Mouse (Mus musculus) forelimb bud, embryonic 11.5 days (tissue): ENCODE measurements at regions not wholly inside any gene's neighbourhood (a gene's known extent, or its start where the extent isn't known, plus 50 kb on each side); places are given as distances from the start of the nearest gene placed in this dataset.

Experiments used
- DNase-seq: peaks from one replicate; pipeline ENCODE4 v3.0.0-alpha.2; 2012; ENCODE audit warnings: low read depth, low spot score

DNA sequence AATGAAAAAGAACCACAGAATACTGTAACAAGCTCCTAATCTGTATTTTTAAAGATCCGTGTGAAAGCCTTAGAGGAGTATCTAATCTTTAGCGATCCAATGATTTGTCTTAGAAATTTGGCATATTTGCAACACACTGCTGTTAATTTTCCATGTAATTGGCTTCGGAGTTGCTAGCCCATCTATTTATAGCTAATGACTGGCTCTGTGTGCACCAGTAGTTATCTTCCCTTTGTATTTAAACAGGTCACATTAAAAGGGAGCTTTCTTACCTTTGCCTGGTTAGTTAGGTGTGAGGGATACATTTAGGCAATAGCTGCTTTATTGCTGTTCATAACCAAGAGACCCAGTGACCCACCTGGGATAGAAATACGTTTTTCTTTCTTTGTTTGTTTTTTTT is 256.3 kb upstream of the Mme start:
- no peak for DNase-seq

DNA sequence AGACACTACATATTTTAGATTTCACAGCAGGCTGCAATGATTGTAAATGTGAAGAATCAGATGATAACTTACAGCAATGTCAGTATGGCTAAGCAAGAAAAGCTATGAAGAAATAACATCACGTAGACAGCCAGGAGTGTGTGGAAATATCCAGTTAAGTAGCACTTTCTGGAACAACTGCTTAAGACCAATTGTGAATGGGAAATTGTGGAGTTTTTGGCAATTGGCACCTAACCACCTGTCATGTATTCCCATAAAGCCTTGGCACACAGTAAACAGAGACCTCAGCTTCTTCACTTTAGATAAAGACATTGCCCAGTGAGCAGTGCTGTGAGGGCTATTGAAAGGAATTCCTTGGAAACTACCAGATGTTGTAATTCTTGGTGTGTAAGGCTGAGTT is 264.4 kb upstream of the Mme start:
- no peak for DNase-seq

DNA sequence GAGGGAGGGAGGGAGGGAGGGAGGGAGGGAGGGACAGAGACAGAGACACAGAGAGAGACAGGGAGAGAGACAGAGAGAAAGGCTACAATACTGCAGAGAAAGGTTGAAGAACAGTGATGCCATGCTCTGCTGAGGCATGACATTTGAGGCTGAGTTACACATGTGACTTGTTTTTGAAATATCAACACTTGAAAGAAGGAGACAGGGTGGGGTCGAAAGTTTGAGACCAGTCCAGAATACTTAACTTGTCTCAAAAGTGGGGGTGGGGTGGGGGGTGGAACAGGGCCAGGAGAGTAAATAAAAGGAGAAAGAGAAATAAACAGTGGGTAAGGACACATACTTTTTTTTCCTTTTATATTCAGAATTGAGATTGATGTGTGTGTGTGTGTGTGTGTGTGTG is 278.1 kb upstream of the Mme start:
- no peak for DNase-seq

DNA sequence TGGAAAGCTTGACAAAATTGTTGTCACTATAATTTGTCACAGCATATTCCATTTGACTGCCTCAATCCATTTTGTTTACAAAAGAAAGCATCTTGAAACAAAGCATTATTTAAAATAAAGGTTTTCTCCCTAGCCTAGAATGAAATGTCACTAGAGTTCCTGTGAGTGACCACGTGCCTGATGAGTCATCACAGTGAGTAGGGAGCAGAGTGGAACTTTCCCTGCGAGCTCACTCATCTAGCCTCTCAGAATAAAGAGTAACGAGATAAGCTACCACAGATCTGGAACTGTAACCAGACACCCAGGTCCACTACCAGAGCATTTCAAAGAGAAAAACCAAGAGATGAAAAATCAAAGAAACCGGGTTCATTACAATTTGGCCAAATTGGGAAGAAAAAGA is 278.7 kb upstream of the Mme start:
- DNase-seq, result no peak

DNA sequence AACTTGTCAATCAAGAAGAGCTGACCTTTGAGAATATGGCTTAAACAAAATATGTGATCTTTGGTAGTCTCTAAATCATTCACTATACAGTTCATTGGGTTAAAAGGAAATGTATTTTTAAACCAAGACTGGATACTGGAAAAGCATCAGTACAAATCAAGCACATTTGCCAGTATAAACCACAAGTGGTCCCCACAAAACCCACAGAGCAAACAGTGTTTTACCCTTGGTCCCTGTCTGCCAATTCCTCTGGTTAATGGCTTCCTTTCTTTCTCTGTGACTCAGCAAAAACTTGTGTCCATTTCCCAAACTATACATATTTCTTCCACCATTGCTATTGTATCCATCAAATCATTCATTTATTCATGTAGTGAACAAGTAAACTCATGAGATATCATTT is 296.0 kb upstream of the Mme start:
- no peak for DNase-seq

DNA sequence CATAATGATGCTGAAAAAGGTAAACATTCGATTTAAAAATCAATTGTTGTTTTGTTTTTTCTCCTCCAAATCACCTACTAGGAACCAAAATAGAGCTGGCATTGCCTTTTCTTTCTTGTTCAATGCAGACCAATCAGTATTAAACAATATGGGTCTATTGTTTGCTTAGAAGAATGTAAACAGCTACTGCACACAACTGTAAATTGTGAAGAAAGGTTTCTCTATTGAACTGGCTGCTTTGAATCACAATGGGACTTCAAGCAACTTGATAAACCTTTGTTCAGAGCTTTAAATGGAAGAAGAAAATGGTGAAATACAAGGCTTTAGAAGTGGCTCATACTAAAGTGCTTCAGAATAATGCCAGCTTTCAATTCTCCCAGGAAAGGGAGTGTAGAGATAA is 302.7 kb upstream of the Mme start:
- DNase-seq, result no peak

DNA sequence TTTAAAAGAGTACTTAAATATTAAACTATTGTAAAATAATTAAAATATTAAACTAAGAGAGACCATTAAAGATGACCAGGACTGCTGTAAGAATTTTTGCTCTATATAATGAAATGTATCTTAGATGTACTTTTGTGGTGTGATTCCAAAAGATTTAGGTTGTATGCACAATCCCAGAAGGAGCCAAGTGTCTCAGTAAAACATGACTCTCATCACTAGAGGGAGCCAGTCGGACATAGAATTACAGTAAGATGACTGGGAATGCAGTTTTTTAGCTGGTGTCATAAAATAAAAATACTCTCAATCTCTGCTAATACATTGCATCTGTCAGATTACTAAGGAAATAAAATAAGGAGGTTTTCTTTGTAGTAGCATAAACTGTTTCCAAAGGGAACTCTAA is 316.9 kb upstream of the Mme start:
- DNase-seq, result peak; percentile 46

DNA sequence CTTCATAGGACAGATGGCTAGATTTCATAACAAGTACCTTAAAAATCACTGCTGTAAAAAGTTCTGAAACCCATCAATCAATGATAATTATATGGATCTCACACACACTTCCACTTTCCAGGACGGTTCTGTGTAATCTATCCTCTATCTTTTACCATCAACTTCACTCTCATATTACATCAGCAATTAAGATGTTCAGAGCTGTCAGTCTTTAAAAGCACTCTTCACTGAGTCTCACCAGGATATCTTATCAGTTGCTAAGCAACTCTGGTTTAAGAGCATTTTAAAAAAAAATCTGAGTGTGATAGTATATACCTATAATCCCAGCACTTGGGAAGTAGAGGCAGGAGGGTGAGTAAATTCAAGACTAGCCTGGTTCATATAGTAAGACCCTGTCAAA is 312.0 kb upstream of the Gpr149 start:
- no peak for DNase-seq

DNA sequence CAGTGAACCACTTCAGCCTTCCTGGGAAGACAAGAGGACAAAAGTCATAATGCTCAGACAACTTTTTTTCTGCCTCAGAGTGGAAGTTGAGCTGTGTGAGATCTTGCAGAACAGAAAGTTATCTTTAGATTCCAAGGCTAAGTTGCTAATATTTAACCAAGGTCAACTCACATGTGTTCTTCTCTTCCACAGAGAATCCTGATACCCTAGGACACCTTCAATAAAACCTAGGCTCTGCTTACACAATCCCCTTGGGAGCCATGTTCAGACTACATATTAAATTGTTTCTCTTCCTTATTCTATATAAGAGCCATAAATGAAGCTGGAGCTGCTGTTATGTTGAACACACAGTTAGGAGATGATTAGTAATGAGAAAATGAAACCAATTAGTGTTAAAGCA is 280.2 kb upstream of the Gpr149 start:
- DNase-seq, result no peak

DNA sequence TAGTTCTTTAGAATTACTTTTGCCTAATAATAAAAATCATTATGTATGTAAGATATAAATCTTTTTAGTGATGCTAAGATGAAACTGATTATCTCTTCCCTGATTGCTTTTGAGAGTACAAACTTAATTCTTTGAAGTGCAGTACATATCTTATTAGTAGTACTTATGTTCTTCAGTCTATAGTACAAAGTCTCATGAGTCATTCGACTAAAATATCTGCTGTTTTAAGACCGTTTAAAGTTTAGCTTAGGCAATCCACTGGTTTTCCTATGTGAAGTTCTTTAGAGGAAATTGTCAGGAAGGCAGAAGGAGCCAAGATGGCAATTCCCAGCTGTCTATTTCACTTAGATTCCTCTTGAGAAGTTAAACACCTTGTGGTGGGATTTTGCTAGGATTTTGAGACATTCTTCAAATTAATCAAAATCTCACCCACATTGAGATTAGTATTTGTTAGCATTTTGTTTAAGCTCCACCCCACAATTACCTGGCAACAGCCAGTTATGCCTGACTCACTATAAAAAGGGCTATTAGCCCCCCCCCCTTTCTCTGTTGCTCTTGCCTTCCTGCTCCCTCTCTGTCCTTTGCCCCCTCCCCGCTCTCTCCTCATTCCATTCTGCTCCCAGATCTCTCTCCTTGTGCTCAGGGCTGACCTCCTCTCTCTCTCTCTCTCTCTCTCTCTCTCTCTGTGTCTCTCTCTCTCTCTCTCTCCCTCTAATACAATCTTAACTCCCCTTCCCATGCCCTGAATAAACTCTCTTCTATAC is 277.6 kb upstream of the Gpr149 start:
- no peak for DNase-seq

DNA sequence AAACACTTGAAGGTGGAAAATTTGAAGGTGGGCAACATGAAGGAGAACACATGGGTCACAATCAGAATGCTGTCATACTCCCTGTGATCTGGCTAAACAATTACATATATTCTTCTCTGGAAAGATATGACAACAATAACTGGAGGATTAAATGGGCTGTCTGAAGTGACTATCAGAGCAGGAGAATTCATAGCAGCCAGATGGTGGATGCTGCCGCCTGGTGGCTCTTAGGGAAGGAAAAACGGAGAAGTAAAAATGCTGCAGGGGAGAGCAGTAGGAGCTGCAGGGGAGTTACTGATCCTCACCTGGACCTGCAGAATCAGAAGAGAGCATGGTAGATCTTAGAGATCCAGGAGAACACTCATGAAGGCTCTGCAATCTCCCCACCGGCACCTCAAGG is 255.8 kb upstream of the Gpr149 start:
- peak; percentile 4 for DNase-seq

DNA sequence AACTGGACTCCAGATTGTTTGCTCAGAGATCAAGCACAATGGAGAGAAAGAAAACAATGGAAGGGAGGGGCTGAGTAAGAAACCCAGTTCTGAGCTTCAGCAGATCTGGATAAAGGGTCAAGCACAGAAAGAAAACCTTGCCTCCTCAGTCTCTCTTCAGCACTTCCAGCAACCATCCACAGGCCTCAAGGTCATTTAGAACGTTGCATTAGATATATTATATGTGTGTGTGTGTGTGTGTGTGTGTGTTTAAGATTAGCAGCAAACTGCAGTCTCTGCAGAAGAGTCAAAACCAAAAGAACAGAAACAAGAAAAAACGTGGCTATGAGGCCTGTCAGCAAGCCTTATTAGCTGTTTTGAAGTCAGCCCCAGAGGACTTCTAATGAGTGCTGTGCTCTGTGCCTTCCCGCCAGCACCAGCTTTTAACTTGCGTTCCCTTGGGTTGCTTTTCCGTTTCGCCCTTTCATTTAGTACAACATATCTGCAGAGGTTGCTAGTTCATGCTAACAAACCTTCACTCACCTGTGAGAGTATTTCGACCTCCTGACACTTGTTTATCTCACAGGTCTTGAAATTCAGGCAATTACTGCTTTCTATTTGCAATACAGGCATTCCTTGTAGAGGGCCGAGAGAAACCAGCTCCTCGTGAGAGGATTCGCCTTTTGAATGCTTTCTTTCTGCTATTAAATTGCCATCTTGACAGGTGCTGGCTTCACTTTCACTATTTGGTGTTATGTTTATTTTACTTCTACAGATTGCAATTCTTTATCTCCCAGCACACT is 230.9 kb upstream of the Gpr149 start:
- no peak for DNase-seq

DNA sequence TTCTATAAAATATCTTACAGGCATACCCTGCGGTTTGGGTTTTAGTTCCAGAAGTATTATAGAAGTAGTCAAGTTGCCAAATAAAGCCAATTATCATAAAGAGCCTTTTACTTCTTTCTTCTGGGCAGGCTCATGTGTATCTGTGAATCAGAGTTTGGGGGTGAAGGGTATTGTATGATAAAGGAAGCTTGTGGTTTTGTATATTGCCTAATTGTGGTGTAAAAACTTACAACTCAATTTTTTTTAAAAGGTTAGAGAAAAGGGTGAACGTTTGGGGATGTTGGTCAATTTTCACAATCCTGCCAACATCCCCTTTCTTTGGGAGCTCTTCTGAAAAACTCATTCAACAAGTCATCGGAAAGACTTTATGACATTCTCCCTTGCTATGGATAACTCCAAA is 219.0 kb upstream of the Gpr149 start:
- DNase-seq, result no peak

DNA sequence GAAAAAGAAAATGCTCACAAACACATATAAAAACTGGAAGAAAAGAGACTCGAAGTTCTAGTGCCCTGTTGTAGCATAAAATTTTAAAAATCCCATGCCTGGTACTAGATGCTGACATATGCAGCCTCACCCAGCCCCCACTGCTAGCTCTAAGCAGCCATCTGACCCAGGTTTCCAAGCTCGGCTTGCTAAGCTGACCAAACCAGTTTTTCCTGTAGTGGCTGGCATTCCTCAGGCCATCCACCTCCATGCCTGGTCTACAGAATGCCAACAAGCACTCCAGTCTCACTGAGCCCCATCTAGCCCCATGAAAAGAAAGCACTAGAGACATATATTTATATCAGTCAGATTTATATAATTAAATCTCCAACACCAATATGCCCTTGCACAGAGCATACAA is 196.1 kb upstream of the Gpr149 start:
- peak; percentile 12 for DNase-seq

DNA sequence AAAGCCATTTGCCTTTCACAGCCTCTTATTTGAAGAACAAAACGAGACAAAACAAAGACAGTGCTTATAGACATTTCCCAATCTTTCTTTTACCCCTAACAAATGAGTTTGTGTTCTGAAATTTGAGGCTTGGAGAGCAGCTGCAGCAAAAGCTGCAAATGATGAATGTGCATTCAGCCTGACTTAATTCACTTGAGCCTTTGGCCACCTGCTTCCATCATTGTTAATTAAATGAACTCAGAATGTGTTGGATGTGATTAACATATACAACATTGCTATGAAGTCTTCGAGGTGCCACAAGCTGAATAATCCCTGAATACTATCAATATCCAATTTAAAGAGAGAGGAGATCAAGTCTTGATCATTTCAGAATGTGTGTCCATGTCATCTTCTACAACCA is 181.3 kb upstream of the Gpr149 start:
- no peak for DNase-seq
